Mouse (Mus musculus): ENCODE measurements around the gene Sorcs1. TPM values are rescaled to one million over a fixed set of nuclear protein-coding genes. Genes with fewer than 3 reads are reported as not detected.

Sorcs1 gene
- not detected for polyA plus RNA-seq (2017; shearing (Covaris generic))

GRCm38 (mm10) chr19:50677903-50678896, at the start of gene Sorcs1:
Sorcs1 (minus strand) TSS chr19:50678646.
- ATAC-seq: no peak

- ATAC-seq: no peak
Measured at GRCm38 (mm10) chr19:50683277-50683676, 4.8 kb upstream of the Sorcs1 start.

- no peak for ATAC-seq
Measured at GRCm38 (mm10) chr19:50678946-50679345, 500 bp upstream of the Sorcs1 start.

- ATAC-seq: no peak
Measured at GRCm38 (mm10) chr19:50676578-50677524, 1.6 kb downstream of the Sorcs1 start.

GRCm38 (mm10) chr19:50674921-50675320, 3.5 kb downstream of the Sorcs1 start:
- ATAC-seq: no peak

GRCm38 (mm10) chr19:50667516-50667915, 10.9 kb downstream of the Sorcs1 start:
- no peak for ATAC-seq

GRCm38 (mm10) chr19:50664311-50664710, 14.1 kb downstream of the Sorcs1 start:
- ATAC-seq: no peak

- ATAC-seq: no peak
Measured at GRCm38 (mm10) chr19:50659144-50659543, 19.3 kb downstream of the Sorcs1 start.

- no peak for ATAC-seq
Measured at GRCm38 (mm10) chr19:50652750-50653149, 25.7 kb downstream of the Sorcs1 start.

- ATAC-seq: no peak
Measured at GRCm38 (mm10) chr19:50643836-50644235, 34.6 kb downstream of the Sorcs1 start.

GRCm38 (mm10) chr19:50642121-50642520, 36.3 kb downstream of the Sorcs1 start:
- no peak for ATAC-seq

GRCm38 (mm10) chr19:50640251-50641032, 38.0 kb downstream of the Sorcs1 start:
- ATAC-seq: no peak

- no peak for ATAC-seq
Measured at GRCm38 (mm10) chr19:50638176-50638575, 40.3 kb downstream of the Sorcs1 start.

GRCm38 (mm10) chr19:50614013-50614412, 64.4 kb downstream of the Sorcs1 start:
- no peak for ATAC-seq

GRCm38 (mm10) chr19:50611619-50612018, 66.8 kb downstream of the Sorcs1 start:
- no peak for ATAC-seq

- no peak for ATAC-seq
Measured at GRCm38 (mm10) chr19:50603882-50604281, 74.6 kb downstream of the Sorcs1 start.

GRCm38 (mm10) chr19:50603380-50603779, 75.1 kb downstream of the Sorcs1 start:
- ATAC-seq: no peak

GRCm38 (mm10) chr19:50597300-50597699, 81.1 kb downstream of the Sorcs1 start:
- ATAC-seq: no peak

- no peak for ATAC-seq
Measured at GRCm38 (mm10) chr19:50586182-50586581, 92.3 kb downstream of the Sorcs1 start.

GRCm38 (mm10) chr19:50582952-50583351, 95.5 kb downstream of the Sorcs1 start:
- no peak for ATAC-seq

GRCm38 (mm10) chr19:50569669-50570195, 108.7 kb downstream of the Sorcs1 start:
- ATAC-seq: no peak

- ATAC-seq: no peak
Measured at GRCm38 (mm10) chr19:50566306-50566705, 112.1 kb downstream of the Sorcs1 start.
